Mouse (Mus musculus) megakaryocyte-erythroid progenitor cell, adult 5-6 weeks (primary cell): ENCODE data around the gene Pitpna. TPM values are rescaled to one million over a fixed set of nuclear protein-coding genes. Genes with fewer than 3 reads are reported as not detected.

Source experiments
- ATAC-seq: replicated peaks from 2 replicates; pipeline ENCODE4 v1.8.0; 2016; ENCODE audit warnings: mild to moderate bottlenecking, inconsistent platforms; ENCODE audit not compliant: severe bottlenecking, poor library complexity, low FRiP score, low TSS enrichment
- total RNA-seq, 2 experiments: library from RNA; stranded (forward) in 1 of 2; stranded (reverse) in 1 of 2; fragments of 200-1000, 215-1000 nt in 1 of 2; fragments of >200 nt in 1 of 2; fragmentation: Nextera tagmentation in 1 of 2; gene quantifications; 2 replicates each; pipeline ENCODE4 v1.2.3; 2014 to 2017

The Pitpna gene
- total RNA-seq, 2 experiments from 2014 or later = 58.2 to 96.5 TPM

DNA sequence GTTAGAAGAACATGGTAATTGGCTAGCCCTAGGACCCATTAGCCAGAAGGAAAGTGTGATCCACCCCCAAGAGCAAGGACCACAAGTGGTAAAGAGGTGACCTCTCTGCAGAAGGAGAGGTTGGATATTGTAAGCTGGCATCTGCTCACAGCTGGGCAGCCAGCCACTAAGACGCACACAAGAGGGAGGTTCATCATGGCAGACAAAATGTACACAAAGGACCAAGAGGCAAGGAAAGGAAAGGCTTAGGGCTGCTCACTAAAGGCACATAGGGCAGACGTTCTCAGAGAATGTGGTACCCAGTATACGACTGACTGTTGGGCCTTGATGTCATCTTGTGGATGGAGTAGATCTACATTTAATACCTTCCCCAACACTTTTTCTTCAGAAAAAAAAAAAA lies 87.0 kb downstream of the Pitpna start:
- no peak for ATAC-seq

DNA sequence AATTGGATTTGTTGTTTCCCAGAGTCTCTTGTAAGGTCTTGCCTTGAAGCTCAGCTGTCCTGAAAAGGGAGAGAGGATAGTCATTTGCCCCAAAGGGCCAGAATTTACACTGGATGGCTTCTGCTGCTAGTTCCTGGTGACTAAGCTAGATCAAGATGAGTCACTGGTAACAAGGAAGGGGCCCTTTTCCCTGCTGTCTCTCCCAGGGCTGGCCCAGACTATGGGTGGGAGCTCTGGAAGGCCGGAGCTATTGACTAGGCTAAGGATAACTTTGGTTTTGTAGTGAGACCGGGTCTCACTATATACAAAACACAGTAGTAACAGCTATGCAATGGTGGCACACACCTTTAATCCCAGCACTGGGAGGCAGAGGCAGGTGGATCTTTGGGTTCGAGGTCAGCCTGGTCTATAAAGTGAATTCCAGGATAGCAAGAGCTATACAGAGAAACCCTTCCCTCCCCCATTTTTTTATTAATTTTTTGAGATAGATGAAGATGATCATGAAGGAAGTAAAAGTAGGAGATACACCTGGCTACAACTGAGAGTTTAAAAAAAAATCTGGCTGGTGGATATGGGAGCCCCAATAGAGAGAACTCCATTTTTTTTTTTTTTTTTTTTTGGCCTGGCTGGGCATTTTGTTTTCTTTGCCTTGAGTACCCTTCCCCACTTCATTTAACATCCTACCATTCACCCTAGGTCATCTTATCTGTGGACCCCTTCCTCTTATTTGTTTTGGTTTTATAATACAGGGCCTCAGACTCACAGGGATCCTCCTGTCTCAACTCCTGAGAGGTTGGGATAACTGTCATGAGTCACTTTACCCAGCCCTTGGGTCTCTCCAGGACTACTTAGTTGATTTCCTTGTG lies 90.2 kb downstream of the Pitpna start:
- ATAC-seq = no peak

Other genes with a start within 250 kb of the Pitpna start
- 96.8 and 101 TPM in 2 replicates for gene Rpa1, start 239.8 kb upstream of the Pitpna start, total RNA-seq (2014; fragmentation: Nextera tagmentation)
- 168 and 179 TPM in 2 replicates for gene Rpa1, start 239.8 kb upstream of the Pitpna start, total RNA-seq (2017)
- gene Smyd4, start 239.7 kb upstream of the Pitpna start, total RNA-seq (2014; fragmentation: Nextera tagmentation) = 4.0 and 12.1 TPM in 2 replicates
- gene Smyd4, start 239.7 kb upstream of the Pitpna start, total RNA-seq (2017) = 9.2 and 16.7 TPM in 2 replicates
- 0.59 TPM in 1 of 2 replicates, not detected in the other for gene Serpinf1, start 165.4 kb upstream of the Pitpna start, total RNA-seq (2014; fragmentation: Nextera tagmentation)
- gene Serpinf1, start 165.4 kb upstream of the Pitpna start, total RNA-seq (2017) = 0.47 and 6.4 TPM in 2 replicates
- 1.3 TPM in 1 of 2 replicates, not detected in the other for gene Serpinf2, start 148.5 kb upstream of the Pitpna start, total RNA-seq (2014; fragmentation: Nextera tagmentation)
- not detected in 2 replicates for gene Serpinf2, start 148.5 kb upstream of the Pitpna start, total RNA-seq (2017)
- 24.6 and 32.2 TPM in 2 replicates for gene Wdr81, start 133.4 kb upstream of the Pitpna start, total RNA-seq (2014; fragmentation: Nextera tagmentation)
- 7.1 and 23.4 TPM in 2 replicates for gene Wdr81, start 133.4 kb upstream of the Pitpna start, total RNA-seq (2017)
- gene Tlcd2, start 126.4 kb upstream of the Pitpna start, total RNA-seq (2014; fragmentation: Nextera tagmentation) = 13.8 and 19.9 TPM in 2 replicates
- 9.5 and 14.7 TPM in 2 replicates for gene Tlcd2, start 126.4 kb upstream of the Pitpna start, total RNA-seq (2017)
- gene Prpf8, start 101.3 kb upstream of the Pitpna start, total RNA-seq (2014; fragmentation: Nextera tagmentation) = 160 and 198 TPM in 2 replicates
- 118 and 144 TPM in 2 replicates for gene Prpf8, start 101.3 kb upstream of the Pitpna start, total RNA-seq (2017)
- gene Rilp, start 78.0 kb upstream of the Pitpna start, total RNA-seq (2014; fragmentation: Nextera tagmentation) = 1.5 TPM in 1 of 2 replicates, not detected in the other
- gene Rilp, start 78.0 kb upstream of the Pitpna start, total RNA-seq (2017) = 0.72 TPM in 1 of 2 replicates, not detected in the other
- 1.0 TPM in 1 of 2 replicates, not detected in the other for gene Scarf1, start 74.6 kb upstream of the Pitpna start, total RNA-seq (2014; fragmentation: Nextera tagmentation)
- gene Scarf1, start 74.6 kb upstream of the Pitpna start, total RNA-seq (2017) = 0.65 TPM in 1 of 2 replicates, not detected in the other
- 1.2 and 2.2 TPM in 2 replicates for gene Slc43a2, start 56.4 kb upstream of the Pitpna start, total RNA-seq (2014; fragmentation: Nextera tagmentation)
- gene Slc43a2, start 56.4 kb upstream of the Pitpna start, total RNA-seq (2017) = 1.9 and 2.9 TPM in 2 replicates
- 33.8 and 34.5 TPM in 2 replicates for gene Inpp5k, start 42.9 kb downstream of the Pitpna start, total RNA-seq (2014; fragmentation: Nextera tagmentation)
- gene Inpp5k, start 42.9 kb downstream of the Pitpna start, total RNA-seq (2017) = 19.9 and 26.5 TPM in 2 replicates
- 36.5 and 37.4 TPM in 2 replicates for gene Myo1c, start 62.4 kb downstream of the Pitpna start, total RNA-seq (2014; fragmentation: Nextera tagmentation)
- gene Myo1c, start 62.4 kb downstream of the Pitpna start, total RNA-seq (2017) = 13.5 and 32.6 TPM in 2 replicates
- gene Crk, start 91.2 kb downstream of the Pitpna start, total RNA-seq (2014; fragmentation: Nextera tagmentation) = 33.0 and 38.5 TPM in 2 replicates
- 29.5 and 39.8 TPM in 2 replicates for gene Crk, start 91.2 kb downstream of the Pitpna start, total RNA-seq (2017)
- gene Ywhae, start 144.8 kb downstream of the Pitpna start, total RNA-seq (2014; fragmentation: Nextera tagmentation) = 346 and 395 TPM in 2 replicates
- gene Ywhae, start 144.8 kb downstream of the Pitpna start, total RNA-seq (2017) = 314 and 400 TPM in 2 replicates
- gene Doc2b, start 208.0 kb downstream of the Pitpna start, total RNA-seq (2014; fragmentation: Nextera tagmentation) = not detected in 2 replicates
- not detected in 2 replicates for gene Doc2b, start 208.0 kb downstream of the Pitpna start, total RNA-seq (2017)